Mouse (Mus musculus) MEL (cell line): ENCODE data around the gene Cd300ld3. TPM values are rescaled to one million over a fixed set of nuclear protein-coding genes. Genes with fewer than 3 reads are reported as not detected.

Source experiments
- DNase-seq: peaks from one replicate; pipeline ENCODE4 v3.0.0; 2011; ENCODE audit warnings: low read depth, low spot score
- H3K27ac ChIP-seq: 2 replicates; pipeline ENCODE4 v1.5.1; 2012; ENCODE audit warnings: low read depth, mild to moderate bottlenecking, control low read depth, low read length, moderate library complexity; ENCODE audit not compliant: control insufficient read depth
- H3K27me3 ChIP-seq, 2 experiments: fragments of 150-350 bp in 1 of 2; sonication (generic) in 1 of 2; 2 replicates each; pipeline ENCODE4 v1.6.1; 2012; ENCODE audit warnings: low read length in 2 of 2, mild to moderate bottlenecking in 2 of 2, improper control_type of control experiment in 1 of 2, moderate library complexity in 1 of 2; ENCODE audit not compliant: insufficient read depth in 2 of 2, control insufficient read depth in 1 of 2
- H3K36me3 ChIP-seq, 2 experiments: 2 replicates each; pipeline ENCODE4 v1.6.1; 2012 to 2014; ENCODE audit warnings: low read length in 2 of 2, improper control_type of control experiment in 1 of 2, inconsistent platforms in 1 of 2, mild to moderate bottlenecking in 1 of 2; ENCODE audit not compliant: insufficient read depth in 2 of 2, control insufficient read depth in 1 of 2
- H3K4me1 ChIP-seq, 2 experiments: fragments of 150-350 bp in 1 of 2; sonication (generic) in 1 of 2; 2 replicates each; pipeline ENCODE4 v1.6.1; 2012; ENCODE audit warnings: low read length in 2 of 2, improper control_type of control experiment in 1 of 2, mild to moderate bottlenecking in 1 of 2; ENCODE audit not compliant: insufficient read depth in 2 of 2, control insufficient read depth in 1 of 2
- H3K4me3 ChIP-seq, 2 experiments: fragments of 150-350 bp in 1 of 2; sonication (generic) in 1 of 2; 2 replicates each; pipeline ENCODE4 v1.5.1; 2012; ENCODE audit warnings: low read depth in 2 of 2, low read length in 2 of 2, mild to moderate bottlenecking in 2 of 2, moderate library complexity in 2 of 2, control low read depth in 1 of 2, improper control_type of control experiment in 1 of 2; ENCODE audit not compliant: control insufficient read depth in 1 of 2, insufficient read depth in 1 of 2
- H3K79me2 ChIP-seq: 2 replicates; pipeline ENCODE4 v1.6.1; 2012; ENCODE audit warnings: mild to moderate bottlenecking, low read length, moderate library complexity; ENCODE audit not compliant: control insufficient read depth, poor library complexity, insufficient read depth
- H3K9ac ChIP-seq: 2 replicates; pipeline ENCODE4 v1.6.1; 2012; ENCODE audit warnings: low read depth, mild to moderate bottlenecking, control low read depth, low read length, moderate library complexity; ENCODE audit not compliant: control insufficient read depth, poor library complexity, severe bottlenecking
- H3K9me3 ChIP-seq: fragments of 150-350 bp; sonication (generic); replicated peaks from 2 replicates; pipeline ENCODE4 v1.6.1; 2012; ENCODE audit warnings: mild to moderate bottlenecking, low read length, improper control_type of control experiment, moderate library complexity; ENCODE audit not compliant: insufficient read depth
- CTCF ChIP-seq, 3 experiments: IDR thresholded peaks in 2 of 3; conservative IDR thresholded peaks in 1 of 3; 2 replicates each; pipeline ENCODE4 v1.5.1; 2011 to 2012; ENCODE audit warnings: low read length in 3 of 3, low read depth in 2 of 3, mild to moderate bottlenecking in 2 of 3, improper control_type of control experiment in 1 of 3, inconsistent platforms in 1 of 3, mixed read lengths in 1 of 3, moderate library complexity in 1 of 3; ENCODE audit not compliant: control insufficient read depth in 1 of 3, insufficient read depth in 1 of 3, poor library complexity in 1 of 3, severe bottlenecking in 1 of 3
- EP300 ChIP-seq, 2 experiments: IDR thresholded peaks; 2 replicates each; pipeline ENCODE4 v1.6.1; 2011; ENCODE audit warnings: improper control_type of control experiment in 2 of 2, low read length in 2 of 2, low read depth in 1 of 2, mild to moderate bottlenecking in 1 of 2
- ETS1 ChIP-seq: IDR thresholded peaks from 2 replicates; pipeline ENCODE4 v1.6.1; 2012; ENCODE audit warnings: low read depth, mild to moderate bottlenecking, inconsistent platforms, low read length, improper control_type of control experiment, moderate library complexity
- GATA1 ChIP-seq: IDR thresholded peaks from 2 replicates; pipeline ENCODE4 v1.6.1; 2011; ENCODE audit warnings: low read depth, low read length, improper control_type of control experiment
- MAZ ChIP-seq: IDR thresholded peaks from 2 replicates; pipeline ENCODE4 v1.6.1; 2012; ENCODE audit warnings: low read depth, mild to moderate bottlenecking, inconsistent platforms, low read length, improper control_type of control experiment
- MEF2A ChIP-seq: IDR thresholded peaks from 2 replicates; pipeline ENCODE4 v1.6.1; 2014; ENCODE audit warnings: low read depth, mild to moderate bottlenecking, inconsistent platforms, low read length, improper control_type of control experiment; ENCODE audit not compliant: poor library complexity, insufficient replicate concordance, severe bottlenecking; ENCODE audit errors: extremely low read depth
- MYB ChIP-seq: IDR thresholded peaks from 2 replicates; pipeline ENCODE4 v1.6.1; 2011; ENCODE audit warnings: mild to moderate bottlenecking, low read depth, low read length, improper control_type of control experiment
- MYC ChIP-seq: IDR thresholded peaks from 2 replicates; pipeline ENCODE4 v1.6.1; 2011; ENCODE audit warnings: low read depth, mild to moderate bottlenecking, low read length, improper control_type of control experiment, moderate library complexity
- POLR2A ChIP-seq, 2 experiments: IDR thresholded peaks; 2 replicates each; pipeline ENCODE4 v1.6.1; 2011 to 2012; ENCODE audit warnings: low read length in 2 of 2, mild to moderate bottlenecking in 2 of 2, control low read depth in 1 of 2, improper control_type of control experiment in 1 of 2, low read depth in 1 of 2, moderate library complexity in 1 of 2; ENCODE audit not compliant: control insufficient read depth in 1 of 2, insufficient read depth in 1 of 2, poor library complexity in 1 of 2
- POLR2AphosphoS5 ChIP-seq: IDR thresholded peaks from 2 replicates; pipeline ENCODE4 v1.6.1; 2012; ENCODE audit warnings: low read depth, borderline replicate concordance, mild to moderate bottlenecking, inconsistent platforms, low read length, moderate library complexity, mixed read lengths
- RCOR1 ChIP-seq: IDR thresholded peaks from 2 replicates; pipeline ENCODE4 v1.6.1; 2012; ENCODE audit warnings: low read depth, mild to moderate bottlenecking, inconsistent platforms, low read length, improper control_type of control experiment
- SIN3A ChIP-seq: IDR thresholded peaks from 2 replicates; pipeline ENCODE4 v1.6.1; 2012; ENCODE audit warnings: low read length, improper control_type of control experiment, inconsistent platforms
- SMC3 ChIP-seq: IDR thresholded peaks from 2 replicates; pipeline ENCODE4 v1.6.1; 2011; ENCODE audit warnings: low read depth, low read length, improper control_type of control experiment
- USF2 ChIP-seq, 2 experiments: IDR thresholded peaks; 2 replicates each; pipeline ENCODE4 v1.6.1; 2011 to 2012; ENCODE audit warnings: improper control_type of control experiment in 2 of 2, low read length in 2 of 2, borderline replicate concordance in 1 of 2, inconsistent platforms in 1 of 2, low read depth in 1 of 2, mild to moderate bottlenecking in 1 of 2; ENCODE audit not compliant: insufficient read depth in 1 of 2
- ZNF384 ChIP-seq: IDR thresholded peaks from 2 replicates; pipeline ENCODE4 v1.6.1; 2012; ENCODE audit warnings: low read depth, mild to moderate bottlenecking, inconsistent platforms, low read length, improper control_type of control experiment
- polyA plus RNA-seq, 2 experiments: library from polyadenylated mRNA; stranded (reverse) in 1 of 2; unstranded in 1 of 2; fragments of >175 nt in 1 of 2; fragments of >200 nt in 1 of 2; gene quantifications; 2 replicates each; pipeline versions ENCODE4 v1.2.1 to v1.2.4; 2012; ENCODE audit warnings: low replicate concordance in 2 of 2, low read depth in 1 of 2; ENCODE audit not compliant: insufficient read length in 2 of 2, insufficient read depth in 1 of 2, missing spikeins in 1 of 2
- total RNA-seq: library from RNA; depleted of rRNA; stranded (reverse); fragments of 300-350 nt; gene quantifications from 2 replicates; pipeline ENCODE4 v1.2.3, GENCODE M21; 2012

The Cd300ld3 gene
- total and polyA plus RNA-seq, 3 experiments: not detected

DNA sequence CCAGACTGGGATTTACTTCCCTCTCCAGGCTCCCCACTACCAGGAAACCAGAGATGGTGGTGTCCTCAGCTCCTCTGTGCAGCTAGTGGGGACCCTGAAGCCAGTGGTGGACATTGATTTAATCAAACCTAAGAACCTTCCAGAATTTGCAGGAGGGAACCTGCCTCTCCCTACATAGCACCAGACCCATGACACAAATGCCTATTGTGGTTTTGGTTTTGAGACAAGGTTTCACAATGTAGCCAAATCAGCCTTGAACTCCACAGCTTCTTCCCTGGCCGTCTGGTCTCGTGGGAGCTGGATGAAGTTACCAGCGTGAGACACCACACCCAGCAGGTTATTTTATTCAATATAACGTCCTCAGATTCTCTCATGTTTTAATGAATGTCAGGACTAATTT, 10.5 kb upstream of the Cd300ld3 start:
- no peak for TF ChIP-seq RCOR1
- no peak for TF ChIP-seq SMC3
- TF ChIP-seq EP300 (IDR thresholded peaks at IDR 0.05; ENCODE audit: low read depth in 1 of 2, low read length in 2 of 2): no peak
- no peak for TF ChIP-seq ETS1
- no peak for TF ChIP-seq MEF2A
- no peak for TF ChIP-seq ZNF384
- no peak for TF ChIP-seq GATA1
- TF ChIP-seq MYB: no peak
- no peak for TF ChIP-seq POLR2A (IDR thresholded peaks at IDR 0.05; ENCODE audit: control insufficient read depth in 1 of 2, insufficient read depth in 1 of 2, low read depth in 1 of 2, low read length in 2 of 2, poor library complexity in 1 of 2)
- no peak for TF ChIP-seq USF2 (IDR thresholded peaks at IDR 0.05; ENCODE audit: borderline replicate concordance in 1 of 2, insufficient read depth in 1 of 2, low read depth in 1 of 2, low read length in 2 of 2)
- no peak for TF ChIP-seq MAZ
- TF ChIP-seq MYC: no peak
- TF ChIP-seq SIN3A: no peak
- TF ChIP-seq POLR2AphosphoS5: no peak
- TF ChIP-seq CTCF (IDR thresholded peaks at IDR 0.05 in 2 of 3, conservative IDR thresholded peaks at IDR 0.05 in 1 of 3; ENCODE audit: control insufficient read depth in 1 of 3, insufficient read depth in 1 of 3, low read depth in 2 of 3, low read length in 3 of 3, poor library complexity in 1 of 3, severe bottlenecking in 1 of 3): no peak
- H3K4me1 ChIP-seq: no peaks in the 10 kb centered on the region
- H3K9me3 ChIP-seq: no peaks in the 10 kb centered on the region
- H3K79me2 ChIP-seq: no peaks in the 10 kb centered on the region
- no peak overlapping the region for H3K27ac ChIP-seq
- H3K27me3 ChIP-seq: no peaks in the 10 kb centered on the region; a peak in 1 of 4 replicates
- H3K9ac ChIP-seq: no peak overlapping the region
- no peaks in the 10 kb centered on the region for H3K36me3 ChIP-seq
- no peak for DNase-seq
- no peak overlapping the region for H3K4me3 ChIP-seq

DNA sequence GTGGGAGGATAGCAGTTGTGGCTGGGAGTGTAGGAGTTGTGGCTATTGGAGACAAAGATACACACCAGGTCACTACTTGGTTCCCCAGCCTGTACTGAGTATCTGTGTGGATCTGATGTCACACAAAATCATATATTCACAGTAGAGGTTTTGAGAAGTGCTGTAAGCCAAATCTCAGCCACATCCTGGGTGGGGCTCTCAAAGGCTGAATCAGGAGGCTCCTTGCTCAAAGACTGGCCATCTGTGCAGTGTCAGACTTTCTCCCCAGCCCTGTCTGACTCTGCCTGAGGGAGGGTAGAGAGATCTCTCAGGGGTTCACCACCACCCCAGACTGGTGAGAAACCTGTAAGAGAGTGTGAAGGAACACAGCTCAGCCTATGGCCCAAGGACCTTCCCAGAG, 6.3 kb upstream of the Cd300ld3 start:
- no peak overlapping the region for H3K9ac ChIP-seq
- H3K4me3 ChIP-seq: no peak overlapping the region
- no peaks in the 10 kb centered on the region for H3K4me1 ChIP-seq
- H3K79me2 ChIP-seq: no peaks in the 10 kb centered on the region
- H3K27me3 ChIP-seq: no peaks in the 10 kb centered on the region
- no peaks in the 10 kb centered on the region for H3K36me3 ChIP-seq
- no peak for TF ChIP-seq GATA1
- TF ChIP-seq POLR2AphosphoS5: no peak
- no peak for DNase-seq
- H3K9me3 ChIP-seq: no peaks in the 10 kb centered on the region
- H3K27ac ChIP-seq: no peak overlapping the region

DNA sequence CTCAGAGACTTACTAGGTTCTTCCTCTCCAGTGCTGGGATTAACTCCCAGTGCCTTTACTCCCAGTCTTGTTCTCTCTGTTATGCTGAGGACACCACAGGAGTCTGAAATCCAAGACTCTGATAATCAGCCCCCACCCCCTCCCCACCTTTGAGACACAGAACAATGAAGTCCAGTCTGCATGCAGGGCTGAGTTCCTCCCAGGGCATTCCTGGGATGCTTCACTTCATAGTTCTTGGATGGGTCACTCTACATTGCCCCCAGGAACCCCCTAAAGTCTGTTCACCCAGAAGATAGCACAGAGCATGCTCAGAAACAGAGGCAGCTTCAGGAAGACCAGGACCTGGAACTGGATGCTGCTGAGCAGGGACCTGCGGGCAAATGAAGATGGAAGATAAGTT, 4.8 kb upstream of the Cd300ld3 start:
- DNase-seq: no peak
- Histone ChIP-seq H3K27ac (no peak overlapping the region), H3K79me2 (no peaks in the 10 kb centered on the region), H3K36me3 (no peaks in the 10 kb centered on the region), H3K9me3 (no peaks in the 10 kb centered on the region), H3K9ac (no peak overlapping the region), H3K4me3 (no peak overlapping the region), H3K27me3 (no peaks in the 10 kb centered on the region), H3K4me1 (no peaks in the 10 kb centered on the region)
- no peak for TF ChIP-seq USF2 (IDR thresholded peaks at IDR 0.05; ENCODE audit: borderline replicate concordance in 1 of 2, insufficient read depth in 1 of 2, low read depth in 1 of 2, low read length in 2 of 2)
